Mouse (Mus musculus) olfactory bulb, adult 2 months (tissue): ENCODE data around the gene Shisa7.
"Not testable (repeated sequence)": the region's sequence is repeated elsewhere in the genome, so short reads cannot be mapped to it uniquely, and the experiment has no call there.

ENCODE experiments used
- CTCF ChIP-seq: fragments of 200-500 bp; IDR thresholded peaks from 2 replicates; pipeline ENCODE4 v1.5.1; 2012; ENCODE audit warnings: low read depth, mild to moderate bottlenecking, low read length, moderate library complexity; ENCODE audit not compliant: insufficient read depth
- POLR2A ChIP-seq: fragments of 200-500 bp; IDR thresholded peaks from 2 replicates; pipeline ENCODE4 v1.6.1; 2012; ENCODE audit warnings: mild to moderate bottlenecking, low read depth, low read length, moderate library complexity; ENCODE audit not compliant: insufficient read depth

DNA sequence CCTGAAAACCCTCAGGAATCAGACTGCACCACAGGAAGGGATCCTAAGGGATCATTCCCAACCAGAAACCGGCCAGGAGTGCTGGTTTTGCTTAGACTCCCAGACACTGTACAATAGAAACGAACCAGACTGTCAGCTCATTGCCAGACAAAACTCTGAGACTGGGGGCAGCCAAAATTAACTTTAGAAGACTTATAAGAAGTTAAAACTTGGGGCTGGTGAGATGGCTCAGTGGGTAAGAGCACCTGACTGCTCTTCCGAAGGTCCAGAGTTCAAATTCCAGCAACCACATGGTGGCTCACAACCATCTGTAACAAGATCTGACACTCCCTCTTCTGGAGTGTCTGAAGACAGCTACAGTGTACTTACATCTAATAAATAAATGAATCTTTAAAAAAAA, 16.4 kb upstream of the Shisa7 start:
- not testable (repeated sequence) for TF ChIP-seq POLR2A, CTCF
